Mouse (Mus musculus): ENCODE measurements around the gene Rnf150. TPM values are rescaled to one million over a fixed set of nuclear protein-coding genes. Genes with fewer than 3 reads are reported as not detected.

Rnf150 gene
- total RNA-seq, 1 experiment: 0.09 TPM

DNA sequence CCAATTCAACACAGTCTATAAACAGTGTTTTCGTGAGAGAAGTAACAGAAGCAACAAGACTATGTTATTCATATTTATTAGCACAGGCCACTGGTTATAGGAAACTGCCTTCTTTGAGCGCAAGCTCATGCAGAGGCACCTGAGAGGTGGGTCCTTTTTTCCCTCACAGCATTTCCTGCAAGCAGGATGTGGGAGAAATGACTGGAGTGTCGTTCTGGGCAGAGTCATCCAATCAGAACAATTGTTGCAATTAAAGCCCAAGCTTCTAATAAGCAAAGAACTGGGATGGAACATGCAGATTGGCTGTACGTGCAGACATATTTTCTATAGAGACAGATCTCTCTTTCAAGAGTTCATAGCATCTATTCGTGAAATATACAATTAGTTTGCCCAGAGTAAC, 2.1 kb downstream of the Rnf150 start:
- no peaks in the 10 kb centered on the region for H3K36me3 ChIP-seq (ENCODE audit: control insufficient read depth, insufficient read depth, low read length, poor library complexity, severe bottlenecking)
- no peak overlapping the region for H3K27ac ChIP-seq (ENCODE audit: insufficient read depth, low read depth, low read length, poor library complexity, severe bottlenecking)
- in situ Hi-C loops (cut with MboI; ENCODE audit: low sequenced_read_pairs in 2 of 2, unreplicated experiment in 2 of 2): loop anchor here in 1 of 2 experiments (10.0 kb wide), 1 partner anchor 220 kb away; no protein-coding TSS in a partner anchor
- no peaks in the 10 kb centered on the region for H3K4me1 ChIP-seq (ENCODE audit: control insufficient read depth in 2 of 2, insufficient read depth in 2 of 2, low read length in 2 of 2, poor library complexity in 1 of 2)
- H3K4me3 ChIP-seq (ENCODE audit: insufficient read depth in 1 of 2, low read depth in 1 of 2, low read length in 2 of 2, poor library complexity in 1 of 2, severe bottlenecking in 1 of 2): no peak overlapping the region
- DNase-seq (ENCODE audit: low read depth, low spot score): no peak
- H3K9ac ChIP-seq (ENCODE audit: insufficient read depth, low read depth, low read length, poor library complexity, severe bottlenecking): no peak overlapping the region
- TF ChIP-seq MAFK (IDR thresholded peaks at IDR 0.05; ENCODE audit: insufficient read depth, low read depth, low read length): no peak
- no peak for TF ChIP-seq HCFC1 (IDR thresholded peaks at IDR 0.05; ENCODE audit: borderline replicate concordance, insufficient read depth, low read length)
- no peak for TF ChIP-seq ZC3H11A (IDR thresholded peaks at IDR 0.05; ENCODE audit: borderline replicate concordance, low read depth, low read length)
- TF ChIP-seq CHD2 (IDR thresholded peaks at IDR 0.05; ENCODE audit: low read depth, low read length): no peak
- TF ChIP-seq ZNF384 (IDR thresholded peaks at IDR 0.05; ENCODE audit: low read depth, low read length): no peak
- no peaks in the 10 kb centered on the region for H3K9me3 ChIP-seq (ENCODE audit: control insufficient read depth, insufficient read depth, low read depth, low read length)

- DNase-seq (ENCODE audit: low read depth, low spot score): no peak
- in situ Hi-C loops (cut with MboI; ENCODE audit: low sequenced_read_pairs in 2 of 2, unreplicated experiment in 2 of 2): loop anchor here in 1 of 2 experiments (10.0 kb wide), 1 partner anchor 219 kb away; no protein-coding TSS in a partner anchor
- Histone ChIP-seq H3K9ac (ENCODE audit: insufficient read depth, low read depth, low read length, poor library complexity, severe bottlenecking) (no peak overlapping the region), H3K4me1 (ENCODE audit: control insufficient read depth in 2 of 2, insufficient read depth in 2 of 2, low read length in 2 of 2, poor library complexity in 1 of 2) (no peaks in the 10 kb centered on the region), H3K9me3 (ENCODE audit: control insufficient read depth, insufficient read depth, low read depth, low read length) (no peaks in the 10 kb centered on the region), H3K27ac (ENCODE audit: insufficient read depth, low read depth, low read length, poor library complexity, severe bottlenecking) (no peak overlapping the region), H3K36me3 (ENCODE audit: control insufficient read depth, insufficient read depth, low read length, poor library complexity, severe bottlenecking) (no peaks in the 10 kb centered on the region), H3K4me3 (ENCODE audit: insufficient read depth in 1 of 2, low read depth in 1 of 2, low read length in 2 of 2, poor library complexity in 1 of 2, severe bottlenecking in 1 of 2) (no peak overlapping the region)
- TF ChIP-seq ZNF384 (IDR thresholded peaks at IDR 0.05; ENCODE audit: low read depth, low read length) (no peak), ZC3H11A (IDR thresholded peaks at IDR 0.05; ENCODE audit: borderline replicate concordance, low read depth, low read length) (no peak), MAFK (IDR thresholded peaks at IDR 0.05; ENCODE audit: insufficient read depth, low read depth, low read length) (no peak), CHD2 (IDR thresholded peaks at IDR 0.05; ENCODE audit: low read depth, low read length) (no peak), HCFC1 (IDR thresholded peaks at IDR 0.05; ENCODE audit: borderline replicate concordance, insufficient read depth, low read length) (no peak)
Observed at GRCm38 (mm10) chr8:82866251-82866650, 3.1 kb downstream of the Rnf150 start.

DNA sequence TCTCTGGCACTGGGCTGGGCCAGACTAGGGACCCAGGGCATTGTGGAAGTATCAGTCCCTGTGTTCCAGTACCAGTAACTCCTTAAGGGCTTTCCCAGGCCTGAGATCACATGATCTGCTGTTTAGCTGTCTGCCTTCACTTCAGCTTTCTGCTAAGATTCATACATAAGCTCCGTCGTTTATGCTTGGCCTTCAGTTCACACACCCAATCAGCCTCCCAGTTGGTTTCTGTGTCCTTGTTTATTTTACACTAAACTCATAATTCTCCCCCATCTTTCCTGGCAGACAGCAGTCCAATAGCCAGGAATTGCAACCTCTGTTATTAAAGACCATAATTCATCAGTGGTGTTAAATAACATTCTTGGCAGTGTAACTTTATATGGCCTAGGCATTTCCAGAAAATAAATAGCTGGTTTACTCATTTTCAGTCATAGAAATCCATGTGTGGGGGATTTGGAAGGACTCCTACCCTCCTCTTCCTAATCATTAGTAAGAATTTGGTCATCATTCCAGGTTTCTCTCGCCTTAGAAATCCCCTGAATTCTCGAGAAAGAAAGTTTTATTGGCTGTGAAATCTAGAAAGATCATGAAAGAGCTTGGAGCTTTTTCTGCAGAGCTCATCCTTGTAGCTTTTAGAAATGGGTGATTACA, 7.8 kb downstream of the Rnf150 start:
- Histone ChIP-seq H3K4me3 (ENCODE audit: insufficient read depth in 1 of 2, low read depth in 1 of 2, low read length in 2 of 2, poor library complexity in 1 of 2, severe bottlenecking in 1 of 2) (no peak overlapping the region), H3K4me1 (ENCODE audit: control insufficient read depth in 2 of 2, insufficient read depth in 2 of 2, low read length in 2 of 2, poor library complexity in 1 of 2) (no peaks in the 10 kb centered on the region), H3K9ac (ENCODE audit: insufficient read depth, low read depth, low read length, poor library complexity, severe bottlenecking) (no peak overlapping the region), H3K9me3 (ENCODE audit: control insufficient read depth, insufficient read depth, low read depth, low read length) (no peaks in the 10 kb centered on the region), H3K36me3 (ENCODE audit: control insufficient read depth, insufficient read depth, low read length, poor library complexity, severe bottlenecking) (no peaks in the 10 kb centered on the region), H3K27ac (ENCODE audit: insufficient read depth, low read depth, low read length, poor library complexity, severe bottlenecking) (no peak overlapping the region)
- TF ChIP-seq MAFK (IDR thresholded peaks at IDR 0.05; ENCODE audit: insufficient read depth, low read depth, low read length): no peak
- no peak for TF ChIP-seq ZC3H11A (IDR thresholded peaks at IDR 0.05; ENCODE audit: borderline replicate concordance, low read depth, low read length)
- TF ChIP-seq CHD2 (IDR thresholded peaks at IDR 0.05; ENCODE audit: low read depth, low read length): no peak
- no peak for TF ChIP-seq ZNF384 (IDR thresholded peaks at IDR 0.05; ENCODE audit: low read depth, low read length)
- TF ChIP-seq HCFC1 (IDR thresholded peaks at IDR 0.05; ENCODE audit: borderline replicate concordance, insufficient read depth, low read length): no peak
- in situ Hi-C loops (cut with MboI; ENCODE audit: low sequenced_read_pairs in 2 of 2, unreplicated experiment in 2 of 2): no loop called here
- DNase-seq (ENCODE audit: low read depth, low spot score): no peak

GRCm38 (mm10) chr8:82871986-82872385, 8.8 kb downstream of the Rnf150 start:
- Histone ChIP-seq H3K27ac (ENCODE audit: insufficient read depth, low read depth, low read length, poor library complexity, severe bottlenecking) (no peak overlapping the region), H3K4me3 (ENCODE audit: insufficient read depth in 1 of 2, low read depth in 1 of 2, low read length in 2 of 2, poor library complexity in 1 of 2, severe bottlenecking in 1 of 2) (no peak overlapping the region), H3K9me3 (ENCODE audit: control insufficient read depth, insufficient read depth, low read depth, low read length) (no peaks in the 10 kb centered on the region), H3K4me1 (ENCODE audit: control insufficient read depth in 2 of 2, insufficient read depth in 2 of 2, low read length in 2 of 2, poor library complexity in 1 of 2) (no peaks in the 10 kb centered on the region), H3K9ac (ENCODE audit: insufficient read depth, low read depth, low read length, poor library complexity, severe bottlenecking) (no peak overlapping the region), H3K36me3 (ENCODE audit: control insufficient read depth, insufficient read depth, low read length, poor library complexity, severe bottlenecking) (no peaks in the 10 kb centered on the region)
- in situ Hi-C loops (cut with MboI; ENCODE audit: low sequenced_read_pairs in 2 of 2, unreplicated experiment in 2 of 2): no loop called here
- DNase-seq (ENCODE audit: low read depth, low spot score): no peak
- TF ChIP-seq ZNF384 (IDR thresholded peaks at IDR 0.05; ENCODE audit: low read depth, low read length): no peak

DNA sequence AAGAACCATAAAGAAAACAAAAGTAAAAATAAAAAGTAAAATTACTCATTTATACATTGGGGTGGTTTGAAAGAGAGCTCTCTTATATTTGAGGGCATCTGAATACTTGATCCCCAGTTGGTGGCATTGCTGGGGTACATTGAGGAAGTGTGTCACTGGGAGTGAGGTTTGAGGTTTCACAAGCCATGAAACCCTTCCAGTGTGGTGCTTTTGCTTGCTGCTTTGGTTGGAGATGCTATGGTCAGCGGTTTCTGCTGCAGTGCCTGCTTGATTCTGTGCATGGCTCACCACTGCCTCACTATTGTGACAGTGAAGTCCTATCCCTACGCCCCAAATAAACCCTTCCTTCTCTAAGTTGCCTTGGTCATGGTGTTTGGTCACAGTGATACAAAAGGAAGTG, 10.9 kb downstream of the Rnf150 start:
- Histone ChIP-seq H3K36me3 (ENCODE audit: control insufficient read depth, insufficient read depth, low read length, poor library complexity, severe bottlenecking) (no peaks in the 10 kb centered on the region), H3K9ac (ENCODE audit: insufficient read depth, low read depth, low read length, poor library complexity, severe bottlenecking) (no peak overlapping the region), H3K27ac (ENCODE audit: insufficient read depth, low read depth, low read length, poor library complexity, severe bottlenecking) (no peak overlapping the region), H3K9me3 (ENCODE audit: control insufficient read depth, insufficient read depth, low read depth, low read length) (no peaks in the 10 kb centered on the region), H3K4me3 (ENCODE audit: insufficient read depth in 1 of 2, low read depth in 1 of 2, low read length in 2 of 2, poor library complexity in 1 of 2, severe bottlenecking in 1 of 2) (no peak overlapping the region), H3K4me1 (ENCODE audit: control insufficient read depth in 2 of 2, insufficient read depth in 2 of 2, low read length in 2 of 2, poor library complexity in 1 of 2) (no peaks in the 10 kb centered on the region)
- DNase-seq (ENCODE audit: low read depth, low spot score): no peak
- in situ Hi-C loops (cut with MboI; ENCODE audit: low sequenced_read_pairs in 2 of 2, unreplicated experiment in 2 of 2): no loop called here
- no peak for TF ChIP-seq ZC3H11A (IDR thresholded peaks at IDR 0.05; ENCODE audit: borderline replicate concordance, low read depth, low read length)
- TF ChIP-seq CHD2 (IDR thresholded peaks at IDR 0.05; ENCODE audit: low read depth, low read length): no peak
- TF ChIP-seq HCFC1 (IDR thresholded peaks at IDR 0.05; ENCODE audit: borderline replicate concordance, insufficient read depth, low read length): no peak
- no peak for TF ChIP-seq MAFK (IDR thresholded peaks at IDR 0.05; ENCODE audit: insufficient read depth, low read depth, low read length)
- no peak for TF ChIP-seq ZNF384 (IDR thresholded peaks at IDR 0.05; ENCODE audit: low read depth, low read length)
